Mouse (Mus musculus): ENCODE data around the gene Gm21961. TPM values are rescaled to one million over a fixed set of nuclear protein-coding genes. Genes with fewer than 3 reads are reported as not detected.
"Not testable (repeated sequence)": the region's sequence is repeated elsewhere in the genome, so short reads cannot be mapped to it uniquely, and the experiment has no call there.

Gm21961 gene
- polyA plus RNA-seq (2012; rRNA removed) (not detected in 2 replicates), polyA plus RNA-seq (2014; fragmentation: Nextera tagmentation; extraction: Ambion mirVana) (not detected in 2 replicates)

DNA sequence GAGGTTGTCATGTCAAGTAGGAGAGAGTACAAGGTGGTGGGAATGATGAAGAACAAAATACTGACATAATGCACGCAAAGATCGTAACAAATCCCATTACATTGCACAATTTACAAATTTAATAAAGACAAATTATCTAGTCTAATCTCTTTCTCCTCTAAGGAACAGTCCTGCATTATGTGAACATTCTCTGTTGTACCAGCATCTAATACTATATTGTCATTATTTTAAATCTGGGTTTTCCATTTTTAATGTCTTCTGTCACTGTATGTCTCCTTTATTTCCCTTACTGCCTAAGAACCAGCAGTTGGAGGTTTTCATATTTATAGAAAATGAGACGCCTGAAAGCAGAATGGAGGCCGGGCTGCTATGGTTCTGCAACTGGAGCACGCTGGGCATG lies at the start of gene Gm21961:
Gm21961 (minus strand) TSS at position 101 of the 400 bp plus-strand sequence.
- no peaks in the 10 kb centered on the region for H3K9me3 ChIP-seq (ENCODE audit: control insufficient read depth, low read length)
- H3K36me3 ChIP-seq (ENCODE audit: control insufficient read depth, insufficient read depth, low read length): no peaks in the 10 kb centered on the region
- no peak within 1 kb of the TSS for H3K4me3 ChIP-seq (replicated peaks; ENCODE audit: low read length)
- no peak within 1 kb of the TSS for H3K9ac ChIP-seq (ENCODE audit: low read depth, low read length, severe bottlenecking)
- H3K4me2 ChIP-seq (replicated peaks; ENCODE audit: low read depth, low read length, severe bottlenecking): no peak within 1 kb of the TSS
- H3K27ac ChIP-seq (replicated peaks; ENCODE audit: low read depth, low read length): no peak within 1 kb of the TSS
- no peaks in the 10 kb centered on the region for H3K27me3 ChIP-seq (ENCODE audit: control insufficient read depth, insufficient read depth, low read length)
- ATAC-seq (ENCODE audit: low FRiP score, low read depth) (no peak), DNase-seq (ENCODE audit: low spot score) (no peak)
- WGBS: 89% methylated on average over 5 of the region's 5 CpGs
- TF ChIP-seq POLR2A (IDR thresholded peaks at IDR 0.05; ENCODE audit: borderline replicate concordance, extremely low read depth, insufficient read depth, insufficient read length): no peak
- no peaks in the 10 kb centered on the region for H3K4me1 ChIP-seq (ENCODE audit: control insufficient read depth, insufficient read depth, low read length)

DNA sequence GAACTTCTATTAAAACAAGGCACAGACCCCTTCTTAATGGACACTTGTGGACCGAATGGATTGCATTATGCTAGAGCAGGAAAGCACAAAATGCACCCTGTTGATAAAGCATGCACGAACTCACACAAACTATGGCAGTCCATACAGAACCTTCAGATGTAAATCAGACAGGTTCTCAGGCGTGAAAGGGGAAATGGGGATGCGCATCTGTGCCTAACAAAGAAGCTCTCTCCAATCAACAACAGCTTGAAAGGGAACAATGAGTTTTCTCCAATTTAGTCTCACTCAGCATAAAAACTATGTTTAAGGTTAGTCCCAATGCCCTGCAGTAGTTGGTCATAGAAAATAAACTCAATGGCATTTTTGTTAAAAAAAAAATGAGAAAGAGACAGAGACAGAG lies 27.3 kb upstream of the Gm21961 start:
- Histone ChIP-seq H3K9ac (ENCODE audit: low read depth, low read length, severe bottlenecking) (no peak overlapping the region), H3K4me3 (replicated peaks; ENCODE audit: low read length) (no peak overlapping the region), H3K36me3 (ENCODE audit: control insufficient read depth, insufficient read depth, low read length) (no peaks in the 10 kb centered on the region), H3K27ac (replicated peaks; ENCODE audit: low read depth, low read length) (no peak overlapping the region), H3K4me1 (ENCODE audit: control insufficient read depth, insufficient read depth, low read length) (no peaks in the 10 kb centered on the region), H3K9me3 (ENCODE audit: control insufficient read depth, low read length) (no peaks in the 10 kb centered on the region), H3K4me2 (replicated peaks; ENCODE audit: low read depth, low read length, severe bottlenecking) (no peak overlapping the region), H3K27me3 (ENCODE audit: control insufficient read depth, insufficient read depth, low read length) (no peaks in the 10 kb centered on the region)
- no peak for TF ChIP-seq POLR2A (IDR thresholded peaks at IDR 0.05; ENCODE audit: borderline replicate concordance, extremely low read depth, insufficient read depth, insufficient read length)
- DNase-seq (ENCODE audit: low spot score) (no peak), ATAC-seq (ENCODE audit: low FRiP score, low read depth) (no peak)
- 72% methylated on average over 4 of the region's 4 CpGs for WGBS

DNA sequence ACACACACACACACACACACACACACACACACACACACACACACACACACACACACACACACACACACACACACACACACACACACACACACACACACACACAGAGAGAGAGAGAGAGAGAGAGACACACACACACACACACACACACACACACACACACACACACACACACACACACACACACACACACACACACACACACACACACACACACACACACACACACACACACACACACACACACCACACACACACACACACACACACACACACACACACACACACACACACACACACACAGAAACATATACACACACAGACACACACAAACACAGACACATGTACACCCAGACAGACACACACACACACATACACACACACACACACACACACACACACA lies 24.5 kb upstream of the Gm21961 start:
- DNase-seq (ENCODE audit: low spot score); H3K27me3 ChIP-seq (ENCODE audit: control insufficient read depth, insufficient read depth, low read length); H3K9ac ChIP-seq (ENCODE audit: low read depth, low read length, severe bottlenecking); H3K9me3 ChIP-seq (ENCODE audit: control insufficient read depth, low read length); ATAC-seq (ENCODE audit: low FRiP score, low read depth); H3K36me3 ChIP-seq (ENCODE audit: control insufficient read depth, insufficient read depth, low read length); H3K4me3 ChIP-seq (replicated peaks; ENCODE audit: low read length); H3K27ac ChIP-seq (replicated peaks; ENCODE audit: low read depth, low read length); H3K4me1 ChIP-seq (ENCODE audit: control insufficient read depth, insufficient read depth, low read length); H3K4me2 ChIP-seq (replicated peaks; ENCODE audit: low read depth, low read length, severe bottlenecking): not testable (repeated sequence)

DNA sequence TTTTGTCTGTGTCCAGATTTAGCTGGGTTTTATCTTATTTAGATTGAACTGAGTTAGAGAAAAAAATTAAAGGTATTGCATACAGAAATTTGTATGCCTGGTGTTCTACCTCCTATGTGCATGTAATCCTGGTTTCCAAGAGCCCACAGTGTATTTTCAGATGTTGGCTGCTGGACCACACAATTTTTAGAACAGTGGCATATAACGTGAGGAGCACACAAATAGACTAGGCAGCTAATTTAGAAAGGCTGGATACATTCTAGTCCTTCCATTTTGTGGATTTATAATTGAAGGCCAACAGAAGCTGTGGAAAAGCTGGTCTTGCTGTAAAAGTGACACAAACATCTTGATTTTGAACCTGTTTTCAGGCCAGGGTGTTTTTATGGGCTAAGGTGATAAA lies 3.3 kb upstream of the Gm21961 start:
- no peak overlapping the region for H3K9ac ChIP-seq (ENCODE audit: low read depth, low read length, severe bottlenecking)
- DNase-seq (ENCODE audit: low spot score): no peak
- no peak for ATAC-seq (ENCODE audit: low FRiP score, low read depth)
- no peak overlapping the region for H3K4me3 ChIP-seq (replicated peaks; ENCODE audit: low read length)
- no peak for TF ChIP-seq POLR2A (IDR thresholded peaks at IDR 0.05; ENCODE audit: borderline replicate concordance, extremely low read depth, insufficient read depth, insufficient read length)
- no peak overlapping the region for H3K4me2 ChIP-seq (replicated peaks; ENCODE audit: low read depth, low read length, severe bottlenecking)
- H3K27ac ChIP-seq (replicated peaks; ENCODE audit: low read depth, low read length): no peak overlapping the region
- H3K9me3 ChIP-seq (ENCODE audit: control insufficient read depth, low read length): no peaks in the 10 kb centered on the region
- WGBS: 79% methylated on average over 1 of the region's 1 CpGs
- H3K36me3 ChIP-seq (ENCODE audit: control insufficient read depth, insufficient read depth, low read length): no peaks in the 10 kb centered on the region
- H3K4me1 ChIP-seq (ENCODE audit: control insufficient read depth, insufficient read depth, low read length): no peaks in the 10 kb centered on the region
- H3K27me3 ChIP-seq (ENCODE audit: control insufficient read depth, insufficient read depth, low read length): no peaks in the 10 kb centered on the region

DNA sequence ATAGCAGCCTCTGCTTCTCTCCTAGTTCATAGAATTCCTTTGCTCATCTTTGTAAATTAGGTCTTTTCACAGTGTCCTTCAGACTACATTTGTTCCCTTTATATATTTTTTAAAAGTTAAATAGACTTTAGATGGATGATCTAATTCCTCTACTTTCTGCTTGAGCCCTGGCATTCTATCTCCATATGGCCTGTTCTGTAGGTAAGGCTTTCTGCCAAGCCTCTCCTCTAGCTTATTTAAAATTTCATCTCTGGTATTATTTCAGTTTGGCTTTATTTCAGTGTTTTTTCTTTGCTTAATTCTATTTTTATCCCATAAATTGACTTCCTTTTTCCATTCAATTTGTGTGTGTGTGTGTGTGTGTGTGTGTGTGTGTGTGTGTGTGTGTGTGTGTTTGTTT lies 8.5 kb downstream of the Gm21961 start:
- no peak for TF ChIP-seq POLR2A (IDR thresholded peaks at IDR 0.05; ENCODE audit: borderline replicate concordance, extremely low read depth, insufficient read depth, insufficient read length)
- Histone ChIP-seq H3K4me2 (replicated peaks; ENCODE audit: low read depth, low read length, severe bottlenecking) (no peak overlapping the region), H3K9me3 (ENCODE audit: control insufficient read depth, low read length) (no peaks in the 10 kb centered on the region), H3K4me1 (ENCODE audit: control insufficient read depth, insufficient read depth, low read length) (no peaks in the 10 kb centered on the region), H3K27me3 (ENCODE audit: control insufficient read depth, insufficient read depth, low read length) (no peaks in the 10 kb centered on the region), H3K36me3 (ENCODE audit: control insufficient read depth, insufficient read depth, low read length) (no peaks in the 10 kb centered on the region), H3K4me3 (replicated peaks; ENCODE audit: low read length) (no peak overlapping the region), H3K9ac (ENCODE audit: low read depth, low read length, severe bottlenecking) (no peak overlapping the region), H3K27ac (replicated peaks; ENCODE audit: low read depth, low read length) (no peak overlapping the region)
- ATAC-seq (ENCODE audit: low FRiP score, low read depth) (no peak), DNase-seq (ENCODE audit: low spot score) (no peak)

DNA sequence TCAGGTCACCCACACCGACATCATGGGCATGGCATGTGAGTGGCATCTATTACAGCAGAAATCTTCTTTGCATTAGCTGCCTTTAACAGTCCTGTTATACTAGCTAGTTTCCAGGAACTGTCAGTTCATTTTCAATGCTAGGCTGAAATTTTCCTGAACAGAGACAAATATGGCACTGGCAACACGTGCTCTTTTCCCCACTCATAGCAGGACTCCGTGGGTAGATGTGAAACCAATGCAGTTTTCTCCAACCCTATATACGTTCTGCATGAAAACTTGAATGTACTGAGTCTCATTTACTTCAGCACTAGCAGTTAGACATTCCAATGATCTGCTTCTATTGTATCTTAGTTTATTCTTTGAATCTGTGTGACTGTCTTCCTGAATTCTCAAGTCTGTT lies 20.2 kb downstream of the Gm21961 start:
- H3K27me3 ChIP-seq (ENCODE audit: control insufficient read depth, insufficient read depth, low read length): no peaks in the 10 kb centered on the region
- H3K9me3 ChIP-seq (ENCODE audit: control insufficient read depth, low read length): no peaks in the 10 kb centered on the region
- no peak for DNase-seq (ENCODE audit: low spot score)
- WGBS: 87% methylated on average over 4 of the region's 4 CpGs
- ATAC-seq (ENCODE audit: low FRiP score, low read depth): no peak
- no peak overlapping the region for H3K27ac ChIP-seq (replicated peaks; ENCODE audit: low read depth, low read length)
- H3K9ac ChIP-seq (ENCODE audit: low read depth, low read length, severe bottlenecking): no peak overlapping the region
- H3K36me3 ChIP-seq (ENCODE audit: control insufficient read depth, insufficient read depth, low read length): no peaks in the 10 kb centered on the region
- no peak for TF ChIP-seq POLR2A (IDR thresholded peaks at IDR 0.05; ENCODE audit: borderline replicate concordance, extremely low read depth, insufficient read depth, insufficient read length)
- no peaks in the 10 kb centered on the region for H3K4me1 ChIP-seq (ENCODE audit: control insufficient read depth, insufficient read depth, low read length)
- H3K4me3 ChIP-seq (replicated peaks; ENCODE audit: low read length): no peak overlapping the region
- no peak overlapping the region for H3K4me2 ChIP-seq (replicated peaks; ENCODE audit: low read depth, low read length, severe bottlenecking)
